Mouse (Mus musculus) c-Kit-positive CD71-negative TER-119-negative erythroid progenitor cells, embryonic 14.5 days (primary cell): Measurements from ENCODE around the gene Gp1bb.

Experiments used
- DNase-seq: peaks from one replicate; pipeline ENCODE4 v3.0.0-alpha.2; 2013; ENCODE audit warnings: low read depth

The Gp1bb gene

GRCm38 (mm10) chr16:18628948-18629340 is 6.7 kb upstream of the Gp1bb start:
- no peak for DNase-seq

GRCm38 (mm10) chr16:18628206-18628947 is 6.2 kb upstream of the Gp1bb start:
- DNase-seq: no peak

- no peak for DNase-seq
These were observed 5.0 kb upstream of the Gp1bb start for GRCm38 (mm10) chr16:18627163-18627562.

GRCm38 (mm10) chr16:18626376-18626878 is 4.2 kb upstream of the Gp1bb start, which contains the start of gene Gm49601:
Gene Gm49601, minus strand, starts transcription at chr16:18626427.
- DNase-seq: peak; percentile 66

GRCm38 (mm10) chr16:18625791-18626311 is 3.6 kb upstream of the Gp1bb start:
- DNase-seq: no peak

GRCm38 (mm10) chr16:18625097-18625496 is 2.9 kb upstream of the Gp1bb start:
- DNase-seq: no peak

GRCm38 (mm10) chr16:18624641-18625040 is 2.4 kb upstream of the Gp1bb start:
- no peak for DNase-seq

- no peak for DNase-seq
These were observed 1.7 kb upstream of the Gp1bb start for GRCm38 (mm10) chr16:18623751-18624540.

- DNase-seq: no peak
These were observed 930 bp upstream of the Gp1bb start for GRCm38 (mm10) chr16:18622916-18623750.

- no peak for DNase-seq
These were observed 721 bp downstream of the Gp1bb start for GRCm38 (mm10) chr16:18621362-18622001.

GRCm38 (mm10) chr16:18620601-18621361 is 1.4 kb downstream of the Gp1bb start:
- no peak for DNase-seq

GRCm38 (mm10) chr16:18620201-18620600 is 2.0 kb downstream of the Gp1bb start:
- no peak for DNase-seq

- DNase-seq: no peak
These were observed 3.1 kb downstream of the Gp1bb start for GRCm38 (mm10) chr16:18619110-18619509.

- no peak for DNase-seq
These were observed 3.9 kb downstream of the Gp1bb start for GRCm38 (mm10) chr16:18618297-18618696.

- peak; percentile 79 for DNase-seq
These were observed 4.7 kb downstream of the Gp1bb start for GRCm38 (mm10) chr16:18617370-18618065.

GRCm38 (mm10) chr16:18613301-18613700 is 8.9 kb downstream of the Gp1bb start:
- DNase-seq: no peak

GRCm38 (mm10) chr16:18611752-18612151 is 10.5 kb downstream of the Gp1bb start:
- no peak for DNase-seq

GRCm38 (mm10) chr16:18609099-18609498 is 13.1 kb downstream of the Gp1bb start:
- no peak for DNase-seq

GRCm38 (mm10) chr16:18608226-18608625 is 14.0 kb downstream of the Gp1bb start:
- DNase-seq: no peak

GRCm38 (mm10) chr16:18605705-18606104 is 16.5 kb downstream of the Gp1bb start:
- DNase-seq: no peak
